Mouse (Mus musculus) spleen, adult 2 months (tissue): ENCODE data around the gene Slc15a2.

Source experiments
- CTCF ChIP-seq: fragments of 200-500 bp; IDR thresholded peaks from 2 replicates; pipeline ENCODE4 v1.5.1; 2011; ENCODE audit warnings: mild to moderate bottlenecking, inconsistent platforms; ENCODE audit not compliant: insufficient read depth, insufficient read length, insufficient replicate concordance; ENCODE audit errors: extremely low read depth
- POLR2A ChIP-seq: fragments of 200-500 bp; IDR thresholded peaks from 2 replicates; pipeline ENCODE4 v1.6.1; 2011; ENCODE audit warnings: low read depth, low read length, inconsistent platforms

DNA sequence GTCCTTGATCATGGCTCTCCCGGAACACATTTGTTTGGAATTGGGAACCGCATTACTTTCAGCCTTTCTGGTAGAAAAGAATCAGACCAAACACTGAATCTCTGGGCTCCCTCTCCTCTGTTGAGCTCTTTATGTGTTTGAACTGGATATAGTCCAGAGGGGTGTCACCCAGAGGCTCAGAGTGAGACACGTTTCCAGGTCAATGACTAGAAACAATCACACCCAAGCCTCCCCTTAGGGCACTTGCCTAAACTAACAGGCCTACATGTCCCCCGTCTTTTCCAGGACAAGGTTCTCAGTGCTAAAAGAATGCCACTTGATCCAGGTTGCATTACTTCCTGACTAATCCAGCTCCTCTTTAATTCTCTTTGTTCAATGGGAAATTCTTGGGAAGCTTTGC lies 13.9 kb downstream of the Slc15a2 start:
- TF ChIP-seq CTCF (no peak), POLR2A (no peak)
